Mouse (Mus musculus) ES-E14 (cell line): ENCODE results near the gene Phlda3.

Experiments used
- CHD2 ChIP-seq: IDR thresholded peaks from 2 replicates; pipeline ENCODE4 v1.6.1; 2014; ENCODE audit warnings: mild to moderate bottlenecking, low read depth, low read length, inconsistent platforms
- HCFC1 ChIP-seq: IDR thresholded peaks from 2 replicates; pipeline ENCODE4 v1.6.1; 2012; ENCODE audit warnings: low read length, inconsistent platforms, borderline replicate concordance; ENCODE audit not compliant: insufficient read depth
- MAFK ChIP-seq: IDR thresholded peaks from 2 replicates; pipeline ENCODE4 v1.6.1; 2014; ENCODE audit warnings: mild to moderate bottlenecking, low read depth, low read length, inconsistent platforms; ENCODE audit not compliant: insufficient read depth
- ZC3H11A ChIP-seq: IDR thresholded peaks from 2 replicates; pipeline ENCODE4 v1.6.1; 2012; ENCODE audit warnings: low read depth, mild to moderate bottlenecking, inconsistent platforms, low read length, borderline replicate concordance
- ZNF384 ChIP-seq: IDR thresholded peaks from 2 replicates; pipeline ENCODE4 v1.6.1; 2012; ENCODE audit warnings: low read depth, low read length, inconsistent platforms

DNA sequence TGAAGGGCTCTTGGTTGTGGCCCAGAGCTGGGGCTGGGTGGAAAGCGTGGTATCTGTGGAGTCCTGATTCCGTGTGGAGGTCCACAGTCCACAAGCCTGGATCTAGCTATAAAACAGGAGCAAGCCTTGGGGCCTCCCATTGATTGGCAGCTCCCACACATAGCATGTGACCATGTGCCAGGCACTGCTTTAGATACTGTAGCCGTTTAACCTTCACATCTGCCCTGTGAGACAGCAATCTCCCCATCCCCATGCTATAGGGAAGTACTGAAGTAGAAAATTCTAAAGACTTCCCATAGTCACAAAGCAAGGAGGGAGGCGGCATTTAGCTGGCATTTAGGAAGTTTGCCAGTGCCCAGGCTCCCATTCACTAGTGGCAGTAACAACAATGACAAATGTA is 47.2 kb downstream of the Phlda3 start:
- TF ChIP-seq ZNF384 (no peak), HCFC1 (no peak), CHD2 (no peak), MAFK (no peak), ZC3H11A (no peak)
